8 mouse cellular contexts compared by ENCODE assay signal in genomic region chrX:153366754-153367153, GRCm38 (mm10).
A peak's percentile ranks its signal among the peaks of the same experiment; 100 is the strongest.
DNase-seq lines count a peak whose midpoint lies in the region; ATAC-seq and TF ChIP-seq lines count a peak whose summit lies in the region.

No protein-coding gene starts in this region.

- H3K27me3 ChIP-seq in heart, postnatal 0 days (ENCODE audit: control insufficient read depth, insufficient read depth, low read length), result no peaks in the 10 kb centered on the region
- no peaks in the 10 kb centered on the region for H3K27me3 ChIP-seq in heart, embryonic 10.5 days (ENCODE audit: insufficient read depth, poor library complexity, severe bottlenecking)

- peak; percentile 68 for TF ChIP-seq CTCF in heart, postnatal 0 days (IDR thresholded peaks at IDR 0.05; ENCODE audit: low read depth)
- peak; percentile 70 for TF ChIP-seq CTCF in gastrocnemius, adult 2 months (IDR thresholded peaks at IDR 0.05)

- intact Hi-C loops in gastrocnemius, adult 2 months (cut with DNase I), result loop anchor here (10.0 kb wide), 1 partner anchor 212 kb away; no protein-coding TSS in a partner anchor

- H3K9ac ChIP-seq in heart, postnatal 0 days (replicated peaks; ENCODE audit: low read depth, low read length), result no peak overlapping the region

- H3K9me3 ChIP-seq in heart, postnatal 0 days (replicated peaks; ENCODE audit: control insufficient read depth, low read length), result no peaks in the 10 kb centered on the region
- no peaks in the 10 kb centered on the region for H3K9me3 ChIP-seq in heart, embryonic 10.5 days

- no peak overlapping the region for H3K27ac ChIP-seq in heart, postnatal 0 days (ENCODE audit: low read depth)
- H3K27ac ChIP-seq in heart, embryonic 10.5 days, result no peak overlapping the region
- no peak overlapping the region for H3K27ac ChIP-seq in gastrocnemius, adult 2 months

- no peaks in the 10 kb centered on the region for H3K4me1 ChIP-seq in heart, postnatal 0 days (ENCODE audit: control insufficient read depth, insufficient read depth)
- H3K4me1 ChIP-seq in heart, embryonic 10.5 days, result no peaks in the 10 kb centered on the region

- H3K4me2 ChIP-seq in heart, postnatal 0 days (ENCODE audit: low read depth, low read length), result no peak overlapping the region

- no peaks in the 10 kb centered on the region for H3K36me3 ChIP-seq in heart, postnatal 0 days (replicated peaks; ENCODE audit: control insufficient read depth, insufficient read depth, low read length)
- H3K36me3 ChIP-seq in heart, embryonic 10.5 days, result no peaks in the 10 kb centered on the region

- 28% methylated on average over 5 of the region's 5 CpGs for WGBS in heart, postnatal 0 days
- WGBS in heart, embryonic 10.5 days, result 30% methylated on average over 5 of the region's 5 CpGs

- no peak for TF ChIP-seq EP300 in heart, postnatal 0 days (IDR thresholded peaks at IDR 0.05; ENCODE audit: low read depth)

- peak; percentile 40 for DNase-seq in heart, postnatal 0 days (ENCODE audit: low spot score)
- no peak for DNase-seq in heart, embryonic 10.5 days (ENCODE audit: low spot score)
- DNase-seq in ES-CJ7 (ENCODE audit: low read depth, low spot score), result peak; percentile 55
- peak; percentile 40 to 53 for DNase-seq in cerebellum, adult 18-20 months
- peak; percentile 44 for DNase-seq in gastrocnemius, adult 2 months
- DNase-seq in kidney, postnatal 25 days, result peak; percentile 54 to 60
- peak; percentile 62 for DNase-seq in lung, postnatal 25 days (ENCODE audit: low spot score)
- DNase-seq in right cerebral cortex, postnatal 36 days (ENCODE audit: low spot score in 2 of 2), result peak; percentile 9 to 20

- H3K4me3 ChIP-seq in heart, postnatal 0 days (ENCODE audit: low read depth, low read length), result no peak overlapping the region
- no peak overlapping the region for H3K4me3 ChIP-seq in heart, embryonic 10.5 days
- H3K4me3 ChIP-seq in gastrocnemius, adult 2 months, result no peak overlapping the region

- ATAC-seq in heart, postnatal 0 days (ENCODE audit: insufficient read depth, low read depth), result no peak
